Mouse (Mus musculus) neutrophil, adult 65 days (primary cell): ENCODE measurements around the gene Gm14459. TPM values are rescaled to one million over a fixed set of nuclear protein-coding genes. Genes with fewer than 3 reads are reported as not detected.

Experiments used
- total RNA-seq: library from RNA; stranded (reverse); gene quantifications from 2 replicates; pipeline ENCODE4 v1.2.4, GENCODE M21; 2023

Gene Gm14459
- total RNA-seq: not detected in 2 replicates

DNA sequence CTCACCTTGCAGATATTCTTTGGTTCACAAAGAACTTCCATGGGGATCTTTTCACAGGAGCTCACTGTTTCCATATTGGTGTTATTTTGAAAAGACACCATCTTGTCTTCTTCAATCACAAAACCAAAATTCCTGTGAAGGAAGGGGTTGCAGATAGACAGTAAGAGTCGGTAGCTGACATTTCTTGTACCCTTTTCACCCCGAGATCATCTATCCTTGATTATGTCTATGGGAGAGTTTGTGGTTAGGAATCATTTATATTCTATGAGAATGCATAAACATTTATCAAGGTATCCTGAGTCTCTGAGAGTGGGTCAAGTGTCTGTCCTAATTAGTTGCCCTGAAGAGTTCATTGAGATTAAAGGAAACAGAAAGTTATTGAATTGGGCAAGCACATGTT lies at the start of gene Gm14459:
TSS of gene Gm14459 (minus strand) at position 101 of the 400 bp plus-strand sequence.

DNA sequence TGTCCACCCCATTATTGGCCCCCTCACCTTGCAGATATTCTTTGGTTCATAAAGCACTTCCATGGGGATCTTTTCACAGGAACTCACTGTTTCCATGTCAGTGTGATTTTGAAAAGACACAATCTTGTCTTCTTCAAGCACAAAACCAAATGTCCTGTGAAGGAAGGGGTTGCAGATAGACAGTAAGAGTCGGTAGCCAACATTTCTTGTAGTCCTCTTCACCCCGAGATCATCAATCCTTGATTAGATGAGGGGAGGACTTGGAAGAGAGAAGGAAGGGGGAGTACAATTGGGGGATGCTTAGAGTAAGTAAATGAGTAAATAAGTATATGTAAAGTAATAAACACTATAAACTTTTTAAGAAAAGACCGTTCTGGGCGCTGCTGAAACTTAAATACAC lies 23.4 kb upstream of the Gm14459 start, which contains the start of gene Ssxb6:
TSS of gene Ssxb6 (minus strand) at position 101 of the 400 bp plus-strand sequence.

Other genes starting within 250 kb of the Gm14459 start
- not detected in 2 replicates for gene Ssxb10, start 197.5 kb downstream of the Gm14459 start, total RNA-seq
- not detected in 2 replicates for gene Ssxb9, start 158.0 kb downstream of the Gm14459 start, total RNA-seq
- not detected in 2 replicates for gene Ssxb1, start 111.6 kb downstream of the Gm14459 start, total RNA-seq
- not detected in 2 replicates for gene Ssxb2, start 63.2 kb downstream of the Gm14459 start, total RNA-seq
- gene Ssxb6, start 23.3 kb upstream of the Gm14459 start, total RNA-seq: not detected in 2 replicates
- not detected in 2 replicates for gene Ssxb3, start 66.9 kb upstream of the Gm14459 start, total RNA-seq
- not detected in 2 replicates for gene Ssxb8, start 165.9 kb upstream of the Gm14459 start, total RNA-seq
- not detected in 2 replicates for gene Ssx9, start 223.5 kb upstream of the Gm14459 start, total RNA-seq